Mouse (Mus musculus) cerebellum, adult 2 months (tissue): ENCODE measurements at regions not wholly inside any gene's neighbourhood (a gene's known extent, or its start where the extent isn't known, plus 50 kb on each side); places are given as distances from the start of the nearest gene placed in this dataset.

Experiments used
- CTCF ChIP-seq: fragments of 200-500 bp; IDR thresholded peaks from 2 replicates; pipeline ENCODE4 v1.5.1; 2011; ENCODE audit warnings: low read depth, mild to moderate bottlenecking, control low read depth, low read length, moderate library complexity, borderline replicate concordance; ENCODE audit not compliant: insufficient read depth
- POLR2A ChIP-seq: fragments of 200-500 bp; IDR thresholded peaks from 2 replicates; pipeline ENCODE4 v1.6.1; 2011; ENCODE audit warnings: low read length, control low read depth, borderline replicate concordance; ENCODE audit not compliant: insufficient read depth

DNA sequence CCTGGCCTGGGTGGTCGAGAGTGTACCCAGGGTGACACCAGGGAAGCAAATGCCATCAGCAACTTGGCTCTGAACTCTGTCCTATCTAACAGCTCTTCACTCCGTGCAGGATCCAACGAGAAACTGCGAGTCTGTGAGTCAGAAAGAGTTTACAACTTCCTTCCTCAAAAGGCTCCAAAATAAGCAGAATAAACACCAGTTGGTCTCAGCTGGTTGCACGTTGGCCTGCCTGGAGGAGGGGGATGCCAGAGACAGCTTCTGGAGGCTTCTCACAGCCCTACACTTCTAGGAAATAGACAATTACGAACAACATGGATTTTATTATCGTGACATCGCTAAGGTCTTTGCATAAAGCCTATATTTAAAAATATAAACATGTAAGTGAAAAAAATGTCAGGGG, 133.4 kb upstream of the Pkdcc start:
- TF ChIP-seq POLR2A = no peak
- no peak for TF ChIP-seq CTCF
